Mouse (Mus musculus) small intestine, adult 2 months (tissue): ENCODE data around the gene Cluh.

Source experiments
- CTCF ChIP-seq: fragments of 200-500 bp; IDR thresholded peaks from 2 replicates; pipeline ENCODE4 v1.5.1; 2012; ENCODE audit warnings: low read depth, mild to moderate bottlenecking, control low read depth, inconsistent platforms, low read length, moderate library complexity, mixed read lengths; ENCODE audit not compliant: insufficient replicate concordance, insufficient read length; ENCODE audit errors: extremely low read depth
- POLR2A ChIP-seq: fragments of 200-500 bp; IDR thresholded peaks from 2 replicates; pipeline ENCODE4 v1.6.1; 2012; ENCODE audit warnings: low read depth, mild to moderate bottlenecking, control low read depth, inconsistent platforms, low read length, moderate library complexity

DNA sequence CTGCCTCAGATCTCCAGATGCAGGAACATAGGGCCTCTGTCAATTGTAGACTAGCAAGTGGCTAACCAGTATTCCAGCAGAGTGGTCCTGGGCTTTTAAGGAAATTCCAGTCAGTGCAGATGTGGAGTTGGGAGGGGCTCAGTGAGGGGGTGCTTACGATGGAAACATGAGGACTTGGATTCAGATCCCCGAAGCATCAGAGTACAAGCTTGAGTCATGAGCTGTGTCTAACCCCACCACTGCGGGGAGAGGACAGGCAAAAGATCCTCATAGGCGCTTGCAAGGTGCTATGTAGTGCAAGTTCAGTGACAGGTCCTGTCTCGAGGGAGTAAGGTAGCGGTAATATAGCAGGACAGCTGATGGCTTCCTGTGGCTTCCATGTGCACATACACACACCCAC, 12.9 kb downstream of the Cluh start:
- no peak for TF ChIP-seq CTCF
- no peak for TF ChIP-seq POLR2A
